Mouse (Mus musculus): ENCODE measurements at regions not wholly inside any gene's neighbourhood (a gene's known extent, or its start where the extent isn't known, plus 50 kb on each side); places are given as distances from the start of the nearest gene placed in this dataset.

DNA sequence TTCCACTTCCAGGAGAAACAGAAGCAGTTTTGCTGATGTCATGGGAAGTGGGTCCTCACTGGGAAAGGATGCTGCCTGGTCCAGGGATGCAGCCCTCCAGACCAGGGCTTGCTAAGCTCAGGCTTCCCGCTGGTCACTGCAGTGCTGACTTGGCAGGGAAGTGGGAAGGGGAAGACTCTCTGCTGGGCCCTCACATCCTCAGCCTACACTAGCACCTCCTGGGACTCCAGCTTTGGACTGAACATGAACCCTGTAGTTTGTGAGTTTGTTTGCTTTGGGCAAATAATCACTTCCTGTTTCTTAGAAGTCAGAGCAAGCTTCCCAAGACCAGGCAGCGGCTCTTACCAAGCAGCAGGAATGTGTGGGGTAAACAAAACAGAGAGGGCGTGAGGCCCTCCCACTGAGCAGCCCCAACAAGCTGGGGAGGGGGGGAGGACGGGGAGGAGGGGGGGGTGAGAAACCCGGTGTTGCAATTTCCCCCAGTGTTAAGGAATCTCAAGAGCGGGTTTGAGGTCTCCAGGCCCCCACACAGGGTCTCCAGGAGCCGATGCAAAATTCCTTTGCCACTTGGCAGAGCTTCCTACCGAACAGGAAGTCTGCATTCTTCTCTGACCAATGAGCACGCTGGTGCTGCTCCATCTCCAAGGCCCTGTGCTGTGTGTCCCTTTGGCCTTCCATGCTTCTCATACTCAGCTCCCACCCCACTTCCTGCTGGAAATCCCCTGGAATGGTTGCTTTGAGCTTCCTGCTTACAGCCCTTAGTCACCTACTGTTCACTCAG, 367.7 kb upstream of the Smim15 start:
- no peaks in the 10 kb centered on the region for H3K36me3 ChIP-seq (ENCODE audit: insufficient read depth, low read length)
- ATAC-seq (ENCODE audit: low FRiP score) = peak; percentile 49; the same call in 1 of the 2 replicates
- H3K27me3 ChIP-seq (ENCODE audit: insufficient read depth, low read length) = no peaks in the 10 kb centered on the region
- H3K4me3 ChIP-seq (ENCODE audit: low read depth, low read length) = no peak overlapping the region
- H3K9ac ChIP-seq (replicated peaks; ENCODE audit: low read length, poor library complexity, severe bottlenecking) = no peak overlapping the region
- H3K4me1 ChIP-seq (ENCODE audit: insufficient read depth, low read length) = no peaks in the 10 kb centered on the region
- TF ChIP-seq CTCF (IDR thresholded peaks at IDR 0.05) = no peak
- no peak overlapping the region for H3K4me2 ChIP-seq (ENCODE audit: low read depth, low read length, poor library complexity, severe bottlenecking)
- no peaks in the 10 kb centered on the region for H3K9me3 ChIP-seq (ENCODE audit: low read length)
- H3K27ac ChIP-seq (ENCODE audit: low read depth, low read length) = no peak overlapping the region
- DNase-seq (ENCODE audit: low spot score) = peak; percentile 19
- 28% methylated on average over 9 of the region's 9 CpGs for WGBS

DNA sequence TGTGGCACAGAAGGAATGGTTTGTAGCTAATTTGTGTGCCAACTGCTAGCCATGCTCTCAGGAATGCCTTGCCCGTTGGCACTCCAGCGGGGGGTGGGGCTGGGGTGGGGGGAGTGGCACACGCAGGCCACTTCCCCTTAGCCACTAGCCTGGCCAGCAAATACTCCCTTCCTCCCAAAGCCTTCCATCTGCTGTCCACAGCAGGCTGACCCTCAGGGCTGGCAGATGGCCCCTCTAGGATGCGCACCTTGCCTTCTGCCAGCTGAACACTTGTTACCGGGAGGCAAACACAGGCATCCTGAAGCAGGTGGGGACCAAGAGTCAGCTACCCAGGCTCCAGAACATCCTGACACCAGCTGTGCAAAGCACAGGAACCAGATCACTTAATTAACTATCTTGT, 372.1 kb upstream of the Smim15 start:
- no peak overlapping the region for H3K9ac ChIP-seq (replicated peaks; ENCODE audit: low read length, poor library complexity, severe bottlenecking)
- no peaks in the 10 kb centered on the region for H3K4me1 ChIP-seq (ENCODE audit: insufficient read depth, low read length)
- no peak overlapping the region for H3K27ac ChIP-seq (ENCODE audit: low read depth, low read length)
- H3K27me3 ChIP-seq (ENCODE audit: insufficient read depth, low read length) = no peaks in the 10 kb centered on the region
- no peak for TF ChIP-seq CTCF (IDR thresholded peaks at IDR 0.05)
- DNase-seq (ENCODE audit: low spot score) = peak; percentile 19
- no peak for ATAC-seq (ENCODE audit: low FRiP score)
- H3K9me3 ChIP-seq (ENCODE audit: low read length) = no peaks in the 10 kb centered on the region
- H3K36me3 ChIP-seq (ENCODE audit: insufficient read depth, low read length) = no peaks in the 10 kb centered on the region
- no peak overlapping the region for H3K4me3 ChIP-seq (ENCODE audit: low read depth, low read length)
- no peak overlapping the region for H3K4me2 ChIP-seq (ENCODE audit: low read depth, low read length, poor library complexity, severe bottlenecking)
- WGBS = 69% methylated on average over 5 of the region's 5 CpGs

DNA sequence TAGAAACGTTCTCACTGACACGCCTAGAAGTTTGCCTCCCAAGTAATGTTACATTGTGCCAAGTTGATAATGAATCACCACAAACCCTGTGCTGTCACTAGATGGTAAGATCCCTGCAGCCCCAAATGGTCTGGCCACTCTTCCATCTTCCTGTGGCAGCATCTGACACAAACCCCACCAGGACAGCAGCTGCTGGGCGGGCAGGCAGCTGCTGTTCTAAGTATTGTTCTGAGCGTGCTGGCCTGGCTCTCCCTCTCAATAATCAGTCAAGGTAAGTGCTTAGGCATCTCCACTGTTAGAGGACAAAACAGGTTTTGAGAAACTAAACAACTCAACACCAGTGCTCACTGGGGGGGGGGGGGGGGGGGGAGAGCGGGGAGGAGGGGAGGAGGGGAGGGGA, 375.7 kb upstream of the Smim15 start:
- Histone ChIP-seq H3K4me1 (ENCODE audit: insufficient read depth, low read length) (peaks cover 4% of the 10 kb centered on the region; the same call in 1 of the 2 replicates), H3K27ac (ENCODE audit: low read depth, low read length) (no peak overlapping the region), H3K9me3 (ENCODE audit: low read length) (no peaks in the 10 kb centered on the region), H3K27me3 (ENCODE audit: insufficient read depth, low read length) (no peaks in the 10 kb centered on the region), H3K36me3 (ENCODE audit: insufficient read depth, low read length) (no peaks in the 10 kb centered on the region), H3K4me3 (ENCODE audit: low read depth, low read length) (no peak overlapping the region), H3K4me2 (ENCODE audit: low read depth, low read length, poor library complexity, severe bottlenecking) (no peak overlapping the region), H3K9ac (replicated peaks; ENCODE audit: low read length, poor library complexity, severe bottlenecking) (no peak overlapping the region)
- no peak for TF ChIP-seq CTCF (IDR thresholded peaks at IDR 0.05)
- ATAC-seq (ENCODE audit: low FRiP score) = no peak
- DNase-seq (ENCODE audit: low spot score) = no peak
- WGBS = 81% methylated on average over 4 of the region's 5 CpGs

GRCm38 (mm10) chr13:107665775-107666174, 378.5 kb upstream of the Smim15 start:
- Histone ChIP-seq H3K9me3 (ENCODE audit: low read length) (no peaks in the 10 kb centered on the region), H3K36me3 (ENCODE audit: insufficient read depth, low read length) (no peaks in the 10 kb centered on the region), H3K4me2 (ENCODE audit: low read depth, low read length, poor library complexity, severe bottlenecking) (no peak overlapping the region), H3K27me3 (ENCODE audit: insufficient read depth, low read length) (no peaks in the 10 kb centered on the region), H3K4me3 (ENCODE audit: low read depth, low read length) (no peak overlapping the region), H3K4me1 (ENCODE audit: insufficient read depth, low read length) (peaks cover 7% of the 10 kb centered on the region; the same call in 1 of the 2 replicates), H3K9ac (replicated peaks; ENCODE audit: low read length, poor library complexity, severe bottlenecking) (no peak overlapping the region), H3K27ac (ENCODE audit: low read depth, low read length) (no peak overlapping the region)
- 79% methylated on average over 6 of the region's 6 CpGs for WGBS
- TF ChIP-seq CTCF (IDR thresholded peaks at IDR 0.05) = no peak
- ATAC-seq (ENCODE audit: low FRiP score) (no peak), DNase-seq (ENCODE audit: low spot score) (no peak)

GRCm38 (mm10) chr13:107664197-107664596, 380.0 kb upstream of the Smim15 start:
- no peak overlapping the region for H3K9ac ChIP-seq (replicated peaks; ENCODE audit: low read length, poor library complexity, severe bottlenecking)
- TF ChIP-seq CTCF (IDR thresholded peaks at IDR 0.05) = no peak
- H3K27ac ChIP-seq (ENCODE audit: low read depth, low read length) = no peak overlapping the region
- H3K4me3 ChIP-seq (ENCODE audit: low read depth, low read length) = no peak overlapping the region
- no peaks in the 10 kb centered on the region for H3K36me3 ChIP-seq (ENCODE audit: insufficient read depth, low read length)
- no peak for ATAC-seq (ENCODE audit: low FRiP score)
- peaks cover 7% of the 10 kb centered on the region; the same call in 1 of the 2 replicates for H3K4me1 ChIP-seq (ENCODE audit: insufficient read depth, low read length)
- H3K9me3 ChIP-seq (ENCODE audit: low read length) = no peaks in the 10 kb centered on the region
- WGBS = 31% methylated on average over 8 of the region's 8 CpGs
- no peak for DNase-seq (ENCODE audit: low spot score)
- H3K27me3 ChIP-seq (ENCODE audit: insufficient read depth, low read length) = no peaks in the 10 kb centered on the region
- no peak overlapping the region for H3K4me2 ChIP-seq (ENCODE audit: low read depth, low read length, poor library complexity, severe bottlenecking)

DNA sequence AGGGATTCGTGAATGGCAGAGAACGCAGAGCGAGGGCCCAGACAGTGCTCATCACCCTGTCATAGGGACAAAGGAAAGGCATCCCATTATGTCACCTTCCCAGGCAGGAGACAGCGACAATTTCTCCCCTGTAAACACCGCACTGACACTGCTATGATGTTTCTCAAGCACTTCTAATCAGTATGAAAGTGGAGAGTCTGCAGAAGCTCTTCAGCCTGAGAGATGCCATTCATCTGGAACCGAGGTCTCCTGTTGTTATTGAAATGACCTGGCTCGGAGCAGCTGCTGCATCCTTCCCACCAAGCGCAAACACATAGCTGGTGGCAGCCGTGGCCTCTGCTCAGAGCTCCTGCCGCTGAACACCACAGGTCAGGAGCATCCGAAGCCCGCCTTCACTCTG, 380.5 kb upstream of the Smim15 start:
- ATAC-seq (ENCODE audit: low FRiP score) = peak; percentile 55
- WGBS = 20% methylated on average over 12 of the region's 12 CpGs
- no peaks in the 10 kb centered on the region for H3K36me3 ChIP-seq (ENCODE audit: insufficient read depth, low read length)
- DNase-seq (ENCODE audit: low spot score) = peak; percentile 49
- no peak overlapping the region for H3K4me3 ChIP-seq (ENCODE audit: low read depth, low read length)
- peaks cover 7% of the 10 kb centered on the region; the same call in 1 of the 2 replicates for H3K4me1 ChIP-seq (ENCODE audit: insufficient read depth, low read length)
- H3K9ac ChIP-seq (replicated peaks; ENCODE audit: low read length, poor library complexity, severe bottlenecking) = no peak overlapping the region
- TF ChIP-seq CTCF (IDR thresholded peaks at IDR 0.05) = no peak
- H3K4me2 ChIP-seq (ENCODE audit: low read depth, low read length, poor library complexity, severe bottlenecking) = no peak overlapping the region; the same call in 1 of the 2 replicates
- no peaks in the 10 kb centered on the region for H3K9me3 ChIP-seq (ENCODE audit: low read length)
- H3K27ac ChIP-seq (ENCODE audit: low read depth, low read length) = no peak overlapping the region
- no peaks in the 10 kb centered on the region for H3K27me3 ChIP-seq (ENCODE audit: insufficient read depth, low read length)

Data from midbrain, postnatal 0 days (tissue).